Mouse (Mus musculus) Patski (cell line): ENCODE measurements at regions not wholly inside any gene's neighbourhood (a gene's known extent, or its start where the extent isn't known, plus 50 kb on each side); places are given as distances from the start of the nearest gene placed in this dataset.
A peak's percentile ranks its signal among the peaks of the same experiment; 100 is the strongest.

ENCODE experiments used
- ATAC-seq: fragments of 100-300 bp; one replicate; pipeline ENCODE4 v1.8.0; 2021
- CTCF ChIA-PET: fragments of 350-600 bp; sonication (Branson Sonifier 250); formaldehyde crosslinking; loops from one replicate; lab custom pipeline; 2022; ENCODE audit warnings: inconsistent platforms; lab: Charles Lee
- POLR2A ChIA-PET: fragments of 350-600 bp; sonication (Branson Sonifier 250); formaldehyde crosslinking; loops from one replicate; lab custom pipeline; 2022; ENCODE audit warnings: antibody characterized with exemption, inconsistent platforms; lab: Charles Lee
- DNase-seq: peaks from one replicate; pipeline ENCODE4 v3.0.0-alpha.2; 2011; ENCODE audit warnings: low read depth, low spot score
- H3K27me3 ChIP-seq: fragments of 371-371 bp; one replicate; pipeline ENCODE4 v1.5.1; 2021
- CTCF ChIP-seq: fragments of 100-300 bp; IDR thresholded peaks from one replicate; pipeline ENCODE4 v1.5.1; 2021
- in situ Hi-C: fragments of 300-500 bp; cut with MboI; formaldehyde crosslinking; loops from 3 replicates; pipeline ENCODE4 v1.11.1; 2018; ENCODE audit warnings: low pct_unique_long_range_greater_than_20kb, mixed read lengths

GRCm38 (mm10) chr6:31317741-31318225 lies 80.8 kb upstream of the Mkln1 start:
- peak; percentile 55 for DNase-seq
- POLR2A ChIA-PET: interaction anchor here (0.8 to 1.2 kb wide), 6 partner anchors 13 to 99 kb away, joined by 3 to 4 read pairs (median 4); no protein-coding TSS in a partner anchor
- no peaks in the 10 kb centered on the region for H3K27me3 ChIP-seq
- in situ Hi-C loops: no loop called here
- CTCF ChIA-PET: interaction anchor here (0.6 to 2.7 kb wide), 2 partner anchors 20 to 400 kb away, joined by 3 to 6 read pairs; no protein-coding TSS in a partner anchor
- no peak for TF ChIP-seq CTCF
- peak; percentile 70 for ATAC-seq

GRCm38 (mm10) chr6:31318506-31318905 lies 80.0 kb upstream of the Mkln1 start:
- DNase-seq (no peak), ATAC-seq (no peak)
- peak; percentile 30 for TF ChIP-seq CTCF
- in situ Hi-C loops: no loop called here
- no peaks in the 10 kb centered on the region for H3K27me3 ChIP-seq
- CTCF ChIA-PET: interaction anchor here (0.6 to 2.7 kb wide), 5 partner anchors 15 to 401 kb away, joined by 3 to 6 read pairs (median 3); no protein-coding TSS in a partner anchor
- POLR2A ChIA-PET: interaction anchor here (0.8 to 1.2 kb wide), 5 partner anchors 12 to 100 kb away, joined by 3 to 4 read pairs (median 4); no protein-coding TSS in a partner anchor

- no peak for DNase-seq
- H3K27me3 ChIP-seq: no peaks in the 10 kb centered on the region
- in situ Hi-C loops: no loop called here
- no peak for ATAC-seq
- ChIA-PET CTCF (interaction anchor here (1.3 to 2.7 kb wide), 2 partner anchors 19 to 94 kb away, joined by 3 to 6 read pairs; no protein-coding TSS in a partner anchor), POLR2A (interaction anchor here (0.7 kb wide), 1 partner anchor 337 kb away, joined by 4 read pairs; no protein-coding TSS in a partner anchor)
- TF ChIP-seq CTCF: no peak
These were observed 79.1 kb upstream of the Mkln1 start for GRCm38 (mm10) chr6:31319431-31319830.

GRCm38 (mm10) chr6:31320141-31320830 lies 78.2 kb upstream of the Mkln1 start:
- no peak for TF ChIP-seq CTCF
- DNase-seq (no peak), ATAC-seq (no peak)
- in situ Hi-C loops: no loop called here
- ChIA-PET POLR2A (no interaction called here), CTCF (interaction anchor here (1.0 to 1.2 kb wide), 2 partner anchors 38 to 70 kb away, joined by 3 to 4 read pairs; no protein-coding TSS in a partner anchor)
- no peaks in the 10 kb centered on the region for H3K27me3 ChIP-seq

- no peaks in the 10 kb centered on the region for H3K27me3 ChIP-seq
- POLR2A ChIA-PET: no interaction called here
- TF ChIP-seq CTCF: no peak
- DNase-seq: no peak
- no peak for ATAC-seq
- in situ Hi-C loops: no loop called here
- CTCF ChIA-PET: interaction anchor here (1.0 to 1.2 kb wide), 2 partner anchors 37 to 69 kb away, joined by 3 to 4 read pairs; no protein-coding TSS in a partner anchor
These were observed 77.3 kb upstream of the Mkln1 start for GRCm38 (mm10) chr6:31321066-31321846.

- CTCF ChIA-PET: no interaction called here
- no peak for DNase-seq
- no peaks in the 10 kb centered on the region for H3K27me3 ChIP-seq
- in situ Hi-C loops: no loop called here
- POLR2A ChIA-PET: no interaction called here
- TF ChIP-seq CTCF: no peak
- ATAC-seq: no peak
These were observed 76.6 kb upstream of the Mkln1 start for GRCm38 (mm10) chr6:31321902-31322301.

GRCm38 (mm10) chr6:31323228-31324190 lies 75.0 kb upstream of the Mkln1 start:
- no peak for ATAC-seq
- no peak for DNase-seq
- ChIA-PET CTCF (interaction anchor here (1.2 to 3.8 kb wide), 3 partner anchors 11 to 67 kb away, joined by 3 to 20 read pairs (median 8); no protein-coding TSS in a partner anchor), POLR2A (no interaction called here)
- H3K27me3 ChIP-seq: no peaks in the 10 kb centered on the region
- in situ Hi-C loops: no loop called here
- TF ChIP-seq CTCF: no peak

GRCm38 (mm10) chr6:31324717-31325116 lies 73.8 kb upstream of the Mkln1 start:
- DNase-seq (no peak), ATAC-seq (no peak)
- POLR2A ChIA-PET: interaction anchor here (0.7 kb wide), 1 partner anchor 9 kb away, joined by 3 read pairs; no protein-coding TSS in a partner anchor
- H3K27me3 ChIP-seq: no peaks in the 10 kb centered on the region
- in situ Hi-C loops: no loop called here
- no peak for TF ChIP-seq CTCF
- CTCF ChIA-PET: interaction anchor here (1.2 to 3.8 kb wide), 4 partner anchors 9 to 66 kb away, joined by 3 to 20 read pairs (median 6); no protein-coding TSS in a partner anchor

GRCm38 (mm10) chr6:31325621-31326020 lies 72.9 kb upstream of the Mkln1 start:
- CTCF ChIA-PET: interaction anchor here (0.9 to 3.8 kb wide), 3 partner anchors 13 to 65 kb away, joined by 3 to 20 read pairs (median 3); no protein-coding TSS in a partner anchor
- POLR2A ChIA-PET: interaction anchor here (0.6 kb wide), 1 partner anchor 238 kb away, joined by 4 read pairs; no protein-coding TSS in a partner anchor
- DNase-seq (no peak), ATAC-seq (no peak)
- no peak for TF ChIP-seq CTCF
- in situ Hi-C loops: no loop called here
- H3K27me3 ChIP-seq: no peaks in the 10 kb centered on the region
